Mouse (Mus musculus) left cerebral cortex, postnatal 25 days (tissue): ENCODE data around the gene Tbx3. TPM values are rescaled to one million over a fixed set of nuclear protein-coding genes. Genes with fewer than 3 reads are reported as not detected.

Source experiments
- DNase-seq, 2 experiments: peaks; one replicate each; pipeline ENCODE4 v3.0.0; 2022; ENCODE audit warnings: low spot score in 2 of 2, mixed read lengths in 1 of 2
- intact Hi-C: fragments of 180-260 bp; cut with DNase I; formaldehyde crosslinking; loops from one replicate; pipeline ENCODE4 v1.15.1; 2025
- total RNA-seq, 2 experiments: library from RNA; stranded (reverse); gene quantifications; 2 replicates each; pipeline ENCODE4 v1.2.3; 2021

Tbx3 gene
- total RNA-seq, 2 experiments from 2014 or later: 2.4 to 3.2 TPM

GRCm38 (mm10) chr5:119688306-119688705 lies 17.8 kb downstream of the Tbx3 start:
- no peak for DNase-seq
- intact Hi-C loops: loop anchor here (5.0 to 10.0 kb wide), 2 partner anchors 114 to 1514 kb away; no protein-coding TSS in a partner anchor

- intact Hi-C loops: loop anchor here (5.0 to 10.0 kb wide), 2 partner anchors 113 to 1514 kb away; no protein-coding TSS in a partner anchor
- no peak for DNase-seq
Measured at GRCm38 (mm10) chr5:119688914-119689420, 18.5 kb downstream of the Tbx3 start.

GRCm38 (mm10) chr5:119689501-119689900 lies 19.0 kb downstream of the Tbx3 start:
- intact Hi-C loops: loop anchor here (5.0 to 10.0 kb wide), 2 partner anchors 113 to 1515 kb away; no protein-coding TSS in a partner anchor

GRCm38 (mm10) chr5:119691075-119691474 lies 20.6 kb downstream of the Tbx3 start:
- DNase-seq: peak; percentile 75 to 83
- intact Hi-C loops: loop anchor here (1.0 kb wide), 2 partner anchors 812 to 910 kb away; no protein-coding TSS in a partner anchor

More at GRCm38 (mm10) chr5:119689501-119689900, 19.0 kb downstream of the Tbx3 start:
- no peak for DNase-seq

- no peak for DNase-seq
- intact Hi-C loops: no loop called here
Measured at GRCm38 (mm10) chr5:119692425-119692824, 22.0 kb downstream of the Tbx3 start.

GRCm38 (mm10) chr5:119694914-119695313 lies 24.4 kb downstream of the Tbx3 start:
- no peak for DNase-seq
- intact Hi-C loops: no loop called here

- intact Hi-C loops: no loop called here
- DNase-seq: no peak
Measured at GRCm38 (mm10) chr5:119703031-119703430, 32.6 kb downstream of the Tbx3 start.

GRCm38 (mm10) chr5:119704900-119705299 lies 34.4 kb downstream of the Tbx3 start:
- no peak for DNase-seq
- intact Hi-C loops: no loop called here

GRCm38 (mm10) chr5:119706467-119706866 lies 36.0 kb downstream of the Tbx3 start:
- intact Hi-C loops: no loop called here
- DNase-seq: no peak

GRCm38 (mm10) chr5:119708850-119709585 lies 38.5 kb downstream of the Tbx3 start:
- intact Hi-C loops: no loop called here
- DNase-seq: no peak

- DNase-seq: no peak
- intact Hi-C loops: no loop called here
Measured at GRCm38 (mm10) chr5:119709826-119710559, 39.5 kb downstream of the Tbx3 start.

GRCm38 (mm10) chr5:119710756-119711155 lies 40.3 kb downstream of the Tbx3 start:
- DNase-seq: no peak
- intact Hi-C loops: no loop called here

GRCm38 (mm10) chr5:119711626-119712025 lies 41.2 kb downstream of the Tbx3 start:
- DNase-seq: no peak
- intact Hi-C loops: loop anchor here (2.0 kb wide), 1 partner anchor 937 kb away; no protein-coding TSS in a partner anchor

- intact Hi-C loops: loop anchor here (2.0 kb wide), 1 partner anchor 938 kb away; no protein-coding TSS in a partner anchor
- peak; percentile 67 for DNase-seq
Measured at GRCm38 (mm10) chr5:119712679-119713246, 42.3 kb downstream of the Tbx3 start.

- intact Hi-C loops: no loop called here
- DNase-seq: no peak
Measured at GRCm38 (mm10) chr5:119720471-119721265, 50.2 kb downstream of the Tbx3 start.

- intact Hi-C loops: no loop called here
- DNase-seq: no peak
Measured at GRCm38 (mm10) chr5:119732978-119733377, 62.5 kb downstream of the Tbx3 start.
